ENCODE assay signal across 13 mouse cellular contexts in genomic region chr6:73210445-73210972, GRCm38 (mm10). TPM values are rescaled to one million over a fixed set of nuclear protein-coding genes. Genes with fewer than 3 reads are reported as not detected.
DNase-seq lines count a peak whose midpoint lies in the region; ATAC-seq and TF ChIP-seq lines count a peak whose summit lies in the region.
"Had no signal": no experiment of that assay in that cellular context is flagged by ENCODE, and none has a peak within 500 bp of the region (broad histone marks: within the 10 kb centered on the region; RNA-seq: fewer than 3 reads in every experiment).

No protein-coding gene starts in this region.

- peak; percentile 92 for DNase-seq in CD4-positive helper T cell, adult 2 months (ENCODE audit: low read depth, low spot score)
- DNase-seq in MEL-GATA-1-ER (ENCODE audit: extremely low read depth, low read depth) (peak; percentile 69), adipocyte (ENCODE audit: low spot score) (no peak)
- peak; percentile 62 for DNase-seq in thymus, adult 2 months
- no peak for DNase-seq in gastrocnemius, adult 8-10 months (ENCODE audit: low spot score in 2 of 2)
- DNase-seq in forebrain, embryonic 10.5 days (ENCODE audit: extremely low spot score, low spot score): no peak
- DNase-seq: forebrain, postnatal 0 days; heart, adult 2 months; heart, postnatal 4 days had no signal

- peaks cover 7% of the 10 kb centered on the region for H3K4me1 ChIP-seq in thymus, adult 2 months (replicated peaks; ENCODE audit: control insufficient read depth, insufficient read depth, low read length)
- H3K4me1 ChIP-seq in forebrain, embryonic 10.5 days: no peaks in the 10 kb centered on the region
- H3K4me1 ChIP-seq: neural tube, embryonic 15.5 days had no signal

- H3K4me3 ChIP-seq in thymus, adult 2 months (ENCODE audit: control insufficient read depth, insufficient read depth, low read length): no peak overlapping the region
- H3K4me3 ChIP-seq in forebrain, embryonic 10.5 days: no peak overlapping the region
- H3K4me3 ChIP-seq: heart, adult 2 months; neural tube, embryonic 15.5 days had no signal

- H3K36me3 ChIP-seq in thymus, adult 2 months (ENCODE audit: control insufficient read depth, insufficient read depth, low read length): no peaks in the 10 kb centered on the region
- H3K36me3 ChIP-seq in forebrain, embryonic 10.5 days (replicated peaks): no peaks in the 10 kb centered on the region
- H3K36me3 ChIP-seq: neural tube, embryonic 15.5 days had no signal

- peak; percentile 98 for ATAC-seq in megakaryocyte, adult 5-6 weeks (ENCODE audit: poor library complexity, severe bottlenecking)
- ATAC-seq: forebrain, postnatal 0 days had no signal

- 5% methylated on average over 4 of the region's 4 CpGs for WGBS in thymus, adult 2 months
- WGBS in forebrain, embryonic 10.5 days: 84% methylated on average over 4 of the region's 4 CpGs

- no peaks in the 10 kb centered on the region for H3K27me3 ChIP-seq in thymus, adult 2 months (ENCODE audit: control insufficient read depth, insufficient read depth, low read length)
- no peaks in the 10 kb centered on the region for H3K27me3 ChIP-seq in forebrain, embryonic 10.5 days (ENCODE audit: poor library complexity, severe bottlenecking)
- H3K27me3 ChIP-seq: neural tube, embryonic 15.5 days had no signal

- H3K9me3 ChIP-seq in forebrain, embryonic 10.5 days: no peaks in the 10 kb centered on the region
- H3K9me3 ChIP-seq: neural tube, embryonic 15.5 days had no signal

- no peak overlapping the region for H3K27ac ChIP-seq in thymus, adult 2 months (ENCODE audit: control insufficient read depth, insufficient read depth, low read length)
- no peak overlapping the region for H3K27ac ChIP-seq in forebrain, embryonic 10.5 days
- H3K27ac ChIP-seq: heart, adult 2 months; neural tube, embryonic 15.5 days; stomach, postnatal 0 days had no signal

- TF ChIP-seq POLR2A in thymus, adult 2 months (IDR thresholded peaks at IDR 0.05; ENCODE audit: control insufficient read depth, extremely low read depth, insufficient read depth, low read length, poor library complexity): no peak

- TF ChIP-seq CTCF in thymus, adult 2 months (IDR thresholded peaks at IDR 0.05; ENCODE audit: borderline replicate concordance, control insufficient read depth, extremely low read depth, insufficient read depth, low read length, poor library complexity): no peak

RNA-seq across cellular contexts. Expression of gene Dnah6, which starts 10.9 kb away (rescaled TPM):
- 0.11 and 0.48 TPM in 2 replicates for total RNA-seq in megakaryocyte, adult 5-6 weeks (2015)
- total RNA-seq in megakaryocyte, adult 5-6 weeks (2017): 0.41 and 0.44 TPM in 2 replicates
- 0.09 and 0.11 TPM in 2 replicates for polyA plus RNA-seq in thymus, adult 2 months (2012; rRNA removed)
- under 1 TPM in 2 of 4 experiments, not detected in 2; 0.02 TPM for total RNA-seq in gastrocnemius, adult 8-10 months (2022)
- 0.05 TPM in 2 replicates for polyA plus RNA-seq in forebrain, embryonic 10.5 days (2016; fragmentation: Nextera tagmentation; extraction: Ambion mirVana)
- total RNA-seq: liver, adult 2 months had no signal
- polyA plus RNA-seq: liver, adult 2 months had no signal

RNA-seq across cellular contexts. Expression of gene Suclg1, which starts 37.7 kb away (rescaled TPM):
- 55.7 and 78.0 TPM in 2 replicates for total RNA-seq in megakaryocyte, adult 5-6 weeks (2015)
- 43.4 and 45.9 TPM in 2 replicates for total RNA-seq in megakaryocyte, adult 5-6 weeks (2017)
- polyA plus RNA-seq in thymus, adult 2 months (2012; rRNA removed): 59.5 and 61.2 TPM in 2 replicates
- 100 to 1,000 TPM; 282 to 315 (median 288) TPM for total RNA-seq in gastrocnemius, adult 8-10 months (2022)
- polyA plus RNA-seq in forebrain, embryonic 10.5 days (2016; fragmentation: Nextera tagmentation; extraction: Ambion mirVana): 166 and 178 TPM in 2 replicates

Comparison
In these comparisons a context has a peak if more than half of its experiments do, and no peak if none do; other contexts are left out.
1. DNase-seq: peak in CD4-positive helper T cell, adult 2 months (single experiment), MEL-GATA-1-ER (single experiment) and thymus, adult 2 months (single experiment); none in gastrocnemius, adult 8-10 months (0 of 2), forebrain, embryonic 10.5 days (single experiment) and adipocyte (single experiment).